Mouse (Mus musculus): ENCODE measurements around the gene Hnrnpll.
A peak's percentile ranks its signal among the peaks of the same experiment; 100 is the strongest.
"Not testable (repeated sequence)": the region's sequence is repeated elsewhere in the genome, so short reads cannot be mapped to it uniquely, and the experiment has no call there.

The Hnrnpll gene

GRCm38 (mm10) chr17:80058501-80058900 is 3.6 kb downstream of the Hnrnpll start:
- DNase-seq = no peak

- no peak for DNase-seq
These were observed 8.0 kb downstream of the Hnrnpll start for GRCm38 (mm10) chr17:80053931-80054734.

- DNase-seq = no peak
These were observed 10.5 kb downstream of the Hnrnpll start for GRCm38 (mm10) chr17:80051682-80052081.

GRCm38 (mm10) chr17:80049300-80049699 is 12.8 kb downstream of the Hnrnpll start:
- not testable (repeated sequence) for DNase-seq

- DNase-seq = peak; percentile 90
These were observed 13.9 kb downstream of the Hnrnpll start for GRCm38 (mm10) chr17:80048230-80048629.

GRCm38 (mm10) chr17:80041739-80042138 is 20.4 kb downstream of the Hnrnpll start:
- DNase-seq = no peak

GRCm38 (mm10) chr17:80028675-80029074 is 33.5 kb downstream of the Hnrnpll start:
- DNase-seq = no peak

GRCm38 (mm10) chr17:80026189-80026936 is 35.8 kb downstream of the Hnrnpll start:
- DNase-seq = no peak

- no peak for DNase-seq
These were observed 40.0 kb downstream of the Hnrnpll start for GRCm38 (mm10) chr17:80022090-80022489.

- DNase-seq = no peak
These were observed 41.6 kb downstream of the Hnrnpll start for GRCm38 (mm10) chr17:80020495-80020894.

GRCm38 (mm10) chr17:80018976-80019541 is 43.1 kb downstream of the Hnrnpll start:
- DNase-seq = peak; percentile 31

- DNase-seq = no peak
These were observed 43.7 kb downstream of the Hnrnpll start for GRCm38 (mm10) chr17:80018239-80018975.

GRCm38 (mm10) chr17:80017389-80017788 is 44.7 kb downstream of the Hnrnpll start:
- peak; percentile 73 for DNase-seq

- DNase-seq = not testable (repeated sequence)
These were observed 45.7 kb downstream of the Hnrnpll start for GRCm38 (mm10) chr17:80016400-80016799.

- DNase-seq = no peak
These were observed 47.7 kb downstream of the Hnrnpll start for GRCm38 (mm10) chr17:80014361-80014809.

- no peak for DNase-seq
These were observed 52.2 kb downstream of the Hnrnpll start for GRCm38 (mm10) chr17:80009926-80010325.

- peak; percentile 40 for DNase-seq
These were observed 53.3 kb downstream of the Hnrnpll start for GRCm38 (mm10) chr17:80008847-80009246.

- peak; percentile 78 for DNase-seq
These were observed 57.5 kb downstream of the Hnrnpll start for GRCm38 (mm10) chr17:80004345-80005239.

GRCm38 (mm10) chr17:80003851-80004250 is 58.3 kb downstream of the Hnrnpll start:
- DNase-seq = not testable (repeated sequence)

GRCm38 (mm10) chr17:80002385-80002852 is 59.7 kb downstream of the Hnrnpll start:
- no peak for DNase-seq

- no peak for DNase-seq
These were observed 62.5 kb downstream of the Hnrnpll start for GRCm38 (mm10) chr17:79999631-80000030.

GRCm38 (mm10) chr17:79998986-79999385 is 63.1 kb downstream of the Hnrnpll start:
- no peak for DNase-seq

Data from kidney, adult 9 months (tissue).